Mouse (Mus musculus): ENCODE measurements around the gene Tmem131l. TPM values are rescaled to one million over a fixed set of nuclear protein-coding genes. Genes with fewer than 3 reads are reported as not detected.
"Not testable (repeated sequence)": the region's sequence is repeated elsewhere in the genome, so short reads cannot be mapped to it uniquely, and the experiment has no call there.

The Tmem131l gene
- polyA plus RNA-seq, 1 experiment from 2014 or later: 87.7 TPM

GRCm38 (mm10) chr3:83898246-83898645 lies 141.7 kb downstream of the Tmem131l start:
- no peak for ATAC-seq (ENCODE audit: insufficient read depth, low FRiP score, low TSS enrichment)
- 95% methylated on average over 9 of the region's 9 CpGs for WGBS
- Histone ChIP-seq H3K9ac (ENCODE audit: low read length) (no peak overlapping the region), H3K4me3 (ENCODE audit: low read depth, low read length) (no peak overlapping the region), H3K27ac (ENCODE audit: low read depth, low read length) (no peak overlapping the region), H3K4me1 (ENCODE audit: control insufficient read depth, insufficient read depth, low read length) (no peaks in the 10 kb centered on the region), H3K27me3 (ENCODE audit: control insufficient read depth, insufficient read depth, low read length) (no peaks in the 10 kb centered on the region), H3K4me2 (ENCODE audit: low read depth) (no peak overlapping the region), H3K36me3 (ENCODE audit: control insufficient read depth, insufficient read depth, low read length) (peaks cover 11% of the 10 kb centered on the region), H3K9me3 (ENCODE audit: control insufficient read depth, low read length) (no peaks in the 10 kb centered on the region)
- no peak for DNase-seq (ENCODE audit: low spot score)

GRCm38 (mm10) chr3:83895811-83896210 lies 144.2 kb downstream of the Tmem131l start:
- no peak for DNase-seq (ENCODE audit: low spot score)
- Histone ChIP-seq H3K9ac (ENCODE audit: low read length) (no peak overlapping the region), H3K4me1 (ENCODE audit: control insufficient read depth, insufficient read depth, low read length) (no peaks in the 10 kb centered on the region), H3K27me3 (ENCODE audit: control insufficient read depth, insufficient read depth, low read length) (no peaks in the 10 kb centered on the region), H3K27ac (ENCODE audit: low read depth, low read length) (no peak overlapping the region), H3K9me3 (ENCODE audit: control insufficient read depth, low read length) (no peaks in the 10 kb centered on the region), H3K36me3 (ENCODE audit: control insufficient read depth, insufficient read depth, low read length) (peaks cover 11% of the 10 kb centered on the region), H3K4me3 (ENCODE audit: low read depth, low read length) (no peak overlapping the region), H3K4me2 (ENCODE audit: low read depth) (no peak overlapping the region)
- no peak for ATAC-seq (ENCODE audit: insufficient read depth, low FRiP score, low TSS enrichment)
- WGBS: 46% methylated on average over 3 of the region's 3 CpGs

DNA sequence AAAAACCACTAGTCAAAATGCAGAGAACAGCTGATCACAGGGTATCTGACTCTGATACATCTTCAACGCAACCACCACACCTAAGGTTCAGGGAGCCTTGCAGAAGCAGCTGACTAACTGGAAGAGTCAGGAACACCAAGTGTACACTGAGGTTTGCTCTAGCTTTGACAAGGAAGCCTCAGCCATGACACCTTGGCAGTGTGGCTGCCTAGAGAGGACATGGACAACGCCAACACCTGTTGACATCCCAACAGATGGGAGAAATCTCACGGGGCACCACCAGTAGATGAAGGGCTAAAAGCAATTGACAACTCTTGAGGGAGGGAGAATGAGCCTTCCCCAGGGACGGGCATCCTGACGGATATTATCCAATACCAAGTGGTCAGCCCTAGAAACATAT lies 144.9 kb downstream of the Tmem131l start:
- no peaks in the 10 kb centered on the region for H3K9me3 ChIP-seq (ENCODE audit: control insufficient read depth, low read length)
- H3K4me1 ChIP-seq (ENCODE audit: control insufficient read depth, insufficient read depth, low read length): no peaks in the 10 kb centered on the region
- DNase-seq (ENCODE audit: low spot score) (no peak), ATAC-seq (ENCODE audit: insufficient read depth, low FRiP score, low TSS enrichment) (no peak)
- H3K9ac ChIP-seq (ENCODE audit: low read length): no peak overlapping the region
- 89% methylated on average over 5 of the region's 5 CpGs for WGBS
- H3K27me3 ChIP-seq (ENCODE audit: control insufficient read depth, insufficient read depth, low read length): no peaks in the 10 kb centered on the region
- H3K4me2 ChIP-seq (ENCODE audit: low read depth): no peak overlapping the region
- H3K4me3 ChIP-seq (ENCODE audit: low read depth, low read length): no peak overlapping the region
- H3K36me3 ChIP-seq (ENCODE audit: control insufficient read depth, insufficient read depth, low read length): 0 out of 2 replicates have a peak, but pooled peaks cover 7% of the 10 kb centered on the region
- no peak overlapping the region for H3K27ac ChIP-seq (ENCODE audit: low read depth, low read length)

- no peak for DNase-seq (ENCODE audit: low spot score)
- H3K4me1 ChIP-seq (ENCODE audit: control insufficient read depth, insufficient read depth, low read length): no peaks in the 10 kb centered on the region
Observed at GRCm38 (mm10) chr3:83885163-83885562, 154.8 kb downstream of the Tmem131l start.

DNA sequence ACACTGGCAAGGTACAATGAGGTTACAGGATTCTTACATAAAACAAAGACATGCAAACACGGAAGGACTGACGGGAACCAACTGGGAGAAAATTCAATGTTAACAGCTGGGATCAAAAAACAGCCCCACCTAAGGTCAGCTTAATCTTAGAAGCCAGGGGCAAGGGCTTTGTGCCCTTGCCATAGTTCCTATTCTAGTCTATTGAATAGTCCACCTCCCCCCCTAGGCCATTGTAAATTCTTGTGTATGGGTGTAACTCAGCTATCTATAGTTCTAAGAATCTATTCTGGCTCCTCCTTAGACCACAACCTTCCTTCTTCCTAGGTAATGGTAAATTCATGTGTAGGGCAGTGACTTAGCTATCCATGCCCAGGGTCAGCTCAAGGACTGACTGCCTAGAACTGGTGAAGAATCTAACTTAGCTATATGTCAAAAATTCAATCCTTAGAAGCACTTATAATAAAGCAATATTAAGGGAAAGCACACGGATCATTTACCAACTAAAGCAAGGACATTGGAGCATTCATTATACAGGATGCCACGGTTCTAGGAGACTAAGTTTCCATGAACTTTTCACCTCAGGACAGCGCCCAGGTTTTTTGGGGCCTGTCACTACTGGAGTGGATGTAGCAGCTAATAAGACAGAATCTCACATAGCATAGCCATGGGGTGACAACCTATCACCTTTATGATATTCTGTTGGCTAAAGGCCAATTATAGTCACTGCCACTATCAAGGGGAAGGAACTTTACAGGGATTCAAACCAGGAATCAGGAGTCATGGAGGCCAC lies 160.5 kb downstream of the Tmem131l start:
- H3K27me3 ChIP-seq (ENCODE audit: control insufficient read depth, insufficient read depth, low read length); H3K4me3 ChIP-seq (ENCODE audit: low read depth, low read length); H3K36me3 ChIP-seq (ENCODE audit: control insufficient read depth, insufficient read depth, low read length); DNase-seq (ENCODE audit: low spot score); H3K4me1 ChIP-seq (ENCODE audit: control insufficient read depth, insufficient read depth, low read length); H3K9me3 ChIP-seq (ENCODE audit: control insufficient read depth, low read length); H3K9ac ChIP-seq (ENCODE audit: low read length); H3K4me2 ChIP-seq (ENCODE audit: low read depth); H3K27ac ChIP-seq (ENCODE audit: low read depth, low read length); ATAC-seq (ENCODE audit: insufficient read depth, low FRiP score, low TSS enrichment): not testable (repeated sequence)
- 83% methylated on average over 5 of the region's 5 CpGs for WGBS

More at GRCm38 (mm10) chr3:83885163-83885562, 154.8 kb downstream of the Tmem131l start:
- WGBS: 81% methylated on average over 2 of the region's 2 CpGs
- Histone ChIP-seq H3K36me3 (ENCODE audit: control insufficient read depth, insufficient read depth, low read length) (no peaks in the 10 kb centered on the region), H3K27me3 (ENCODE audit: control insufficient read depth, insufficient read depth, low read length) (no peaks in the 10 kb centered on the region), H3K4me2 (ENCODE audit: low read depth) (no peak overlapping the region), H3K9me3 (ENCODE audit: control insufficient read depth, low read length) (no peaks in the 10 kb centered on the region), H3K9ac (ENCODE audit: low read length) (no peak overlapping the region), H3K27ac (ENCODE audit: low read depth, low read length) (no peak overlapping the region), H3K4me3 (ENCODE audit: low read depth, low read length) (no peak overlapping the region)
- ATAC-seq (ENCODE audit: insufficient read depth, low FRiP score, low TSS enrichment): no peak

- H3K36me3 ChIP-seq (ENCODE audit: control insufficient read depth, insufficient read depth, low read length): no peaks in the 10 kb centered on the region
- no peaks in the 10 kb centered on the region for H3K27me3 ChIP-seq (ENCODE audit: control insufficient read depth, insufficient read depth, low read length)
- no peaks in the 10 kb centered on the region for H3K9me3 ChIP-seq (ENCODE audit: control insufficient read depth, low read length)
- WGBS: 83% methylated on average over 4 of the region's 4 CpGs
- H3K4me3 ChIP-seq (ENCODE audit: low read depth, low read length): no peak overlapping the region
- no peak for DNase-seq (ENCODE audit: low spot score)
- H3K9ac ChIP-seq (ENCODE audit: low read length): no peak overlapping the region
- H3K4me1 ChIP-seq (ENCODE audit: control insufficient read depth, insufficient read depth, low read length): no peaks in the 10 kb centered on the region
- H3K27ac ChIP-seq (ENCODE audit: low read depth, low read length): no peak overlapping the region
- H3K4me2 ChIP-seq (ENCODE audit: low read depth): no peak overlapping the region
- no peak for ATAC-seq (ENCODE audit: insufficient read depth, low FRiP score, low TSS enrichment)
Observed at GRCm38 (mm10) chr3:83878801-83879200, 161.2 kb downstream of the Tmem131l start.

- DNase-seq (ENCODE audit: low spot score): no peak
- WGBS: 49% methylated on average over 4 of the region's 4 CpGs
Observed at GRCm38 (mm10) chr3:83876299-83876698, 163.7 kb downstream of the Tmem131l start.

GRCm38 (mm10) chr3:83875078-83875477 lies 164.9 kb downstream of the Tmem131l start:
- H3K27me3 ChIP-seq (ENCODE audit: control insufficient read depth, insufficient read depth, low read length); H3K9me3 ChIP-seq (ENCODE audit: control insufficient read depth, low read length); H3K36me3 ChIP-seq (ENCODE audit: control insufficient read depth, insufficient read depth, low read length); H3K4me3 ChIP-seq (ENCODE audit: low read depth, low read length); H3K4me2 ChIP-seq (ENCODE audit: low read depth); H3K9ac ChIP-seq (ENCODE audit: low read length); ATAC-seq (ENCODE audit: insufficient read depth, low FRiP score, low TSS enrichment); DNase-seq (ENCODE audit: low spot score); H3K27ac ChIP-seq (ENCODE audit: low read depth, low read length); H3K4me1 ChIP-seq (ENCODE audit: control insufficient read depth, insufficient read depth, low read length): not testable (repeated sequence)
- 90% methylated on average over 2 of the region's 2 CpGs for WGBS

More at GRCm38 (mm10) chr3:83876299-83876698, 163.7 kb downstream of the Tmem131l start:
- no peaks in the 10 kb centered on the region for H3K36me3 ChIP-seq (ENCODE audit: control insufficient read depth, insufficient read depth, low read length)
- ATAC-seq (ENCODE audit: insufficient read depth, low FRiP score, low TSS enrichment): no peak
- H3K27ac ChIP-seq (ENCODE audit: low read depth, low read length): no peak overlapping the region
- no peak overlapping the region for H3K4me2 ChIP-seq (ENCODE audit: low read depth)
- H3K27me3 ChIP-seq (ENCODE audit: control insufficient read depth, insufficient read depth, low read length): no peaks in the 10 kb centered on the region
- no peak overlapping the region for H3K4me3 ChIP-seq (ENCODE audit: low read depth, low read length)
- H3K9me3 ChIP-seq (ENCODE audit: control insufficient read depth, low read length): no peaks in the 10 kb centered on the region
- H3K9ac ChIP-seq (ENCODE audit: low read length): no peak overlapping the region
- no peaks in the 10 kb centered on the region for H3K4me1 ChIP-seq (ENCODE audit: control insufficient read depth, insufficient read depth, low read length)

DNA sequence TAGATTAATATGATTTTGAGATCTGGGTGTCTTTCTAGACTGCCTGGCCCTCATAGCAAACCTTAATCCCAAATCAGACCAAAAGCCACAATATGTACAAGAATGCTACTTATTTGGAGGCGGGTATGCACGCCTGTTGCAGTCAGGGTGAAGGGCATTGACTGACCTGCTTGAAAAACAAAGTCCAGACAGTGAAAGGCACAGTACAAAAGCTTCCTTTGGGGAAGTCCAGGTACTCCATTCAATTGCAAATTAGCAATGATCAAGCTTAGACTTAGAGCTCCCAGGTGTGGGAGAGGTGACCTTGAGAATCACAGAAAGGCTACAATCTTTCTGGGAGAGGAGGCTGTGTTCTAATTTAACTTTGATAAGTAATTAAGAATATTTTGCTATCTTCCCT lies 167.1 kb downstream of the Tmem131l start:
- H3K4me3 ChIP-seq (ENCODE audit: low read depth, low read length); DNase-seq (ENCODE audit: low spot score); H3K27ac ChIP-seq (ENCODE audit: low read depth, low read length); ATAC-seq (ENCODE audit: insufficient read depth, low FRiP score, low TSS enrichment); H3K27me3 ChIP-seq (ENCODE audit: control insufficient read depth, insufficient read depth, low read length); H3K9me3 ChIP-seq (ENCODE audit: control insufficient read depth, low read length); H3K36me3 ChIP-seq (ENCODE audit: control insufficient read depth, insufficient read depth, low read length); H3K4me2 ChIP-seq (ENCODE audit: low read depth); H3K9ac ChIP-seq (ENCODE audit: low read length); H3K4me1 ChIP-seq (ENCODE audit: control insufficient read depth, insufficient read depth, low read length): not testable (repeated sequence)
- WGBS: 93% methylated on average over 2 of the region's 2 CpGs

Data from neural tube, embryonic 11.5 days (tissue).